Mouse (Mus musculus): Measurements from ENCODE around the gene Aipl1. TPM values are rescaled to one million over a fixed set of nuclear protein-coding genes. Genes with fewer than 3 reads are reported as not detected.

Aipl1 gene
- polyA plus RNA-seq, 1 experiment, result 0.21 TPM

GRCm38 (mm10) chr11:72027836-72028235, 9.5 kb downstream of the Aipl1 start:
- TF ChIP-seq CEBPB (IDR thresholded peaks at IDR 0.05; ENCODE audit: low read depth) (no peak), USF1 (IDR thresholded peaks at IDR 0.05; ENCODE audit: low read depth) (no peak), CTCF (IDR thresholded peaks at IDR 0.05; ENCODE audit: control insufficient read depth, insufficient read depth, insufficient read length) (no peak), FOSL1 (IDR thresholded peaks at IDR 0.05; ENCODE audit: insufficient read depth, low read length, poor library complexity, severe bottlenecking) (no peak), MAX (IDR thresholded peaks at IDR 0.05) (no peak), MYOD1 (IDR thresholded peaks at IDR 0.05; ENCODE audit: control insufficient read depth, insufficient read length, low read depth) (no peak), MYOG (IDR thresholded peaks at IDR 0.05; ENCODE audit: control insufficient read depth, extremely low read depth, insufficient read length) (no peak)
- Histone ChIP-seq H3K27me3 (ENCODE audit: control insufficient read depth, insufficient read depth, insufficient read length) (peaks cover 21% of the 10 kb centered on the region), H3ac (ENCODE audit: control insufficient read depth, insufficient read length, low read depth) (no peak overlapping the region), H3K4me3 (ENCODE audit: insufficient read depth, poor library complexity, severe bottlenecking) (no peak overlapping the region), H3K79me2 (ENCODE audit: control insufficient read depth, insufficient read depth) (no peaks in the 10 kb centered on the region), H3K36me3 (ENCODE audit: control insufficient read depth, insufficient read depth) (no peaks in the 10 kb centered on the region), H3K79me3 (ENCODE audit: low read depth) (no peaks in the 10 kb centered on the region)

- Histone ChIP-seq H3ac (ENCODE audit: control insufficient read depth, insufficient read length, low read depth) (no peak overlapping the region), H3K36me3 (ENCODE audit: control insufficient read depth, insufficient read depth) (no peaks in the 10 kb centered on the region), H3K4me3 (ENCODE audit: insufficient read depth, poor library complexity, severe bottlenecking) (no peak overlapping the region), H3K79me2 (ENCODE audit: control insufficient read depth, insufficient read depth) (no peaks in the 10 kb centered on the region), H3K79me3 (ENCODE audit: low read depth) (no peaks in the 10 kb centered on the region), H3K27me3 (ENCODE audit: control insufficient read depth, insufficient read depth, insufficient read length) (peaks cover 21% of the 10 kb centered on the region)
- TF ChIP-seq FOSL1 (IDR thresholded peaks at IDR 0.05; ENCODE audit: insufficient read depth, low read length, poor library complexity, severe bottlenecking) (no peak), CTCF (IDR thresholded peaks at IDR 0.05; ENCODE audit: control insufficient read depth, insufficient read depth, insufficient read length) (no peak), CEBPB (IDR thresholded peaks at IDR 0.05; ENCODE audit: low read depth) (no peak), USF1 (IDR thresholded peaks at IDR 0.05; ENCODE audit: low read depth) (no peak), MYOG (IDR thresholded peaks at IDR 0.05; ENCODE audit: control insufficient read depth, extremely low read depth, insufficient read length) (no peak), MYOD1 (IDR thresholded peaks at IDR 0.05; ENCODE audit: control insufficient read depth, insufficient read length, low read depth) (no peak), MAX (IDR thresholded peaks at IDR 0.05) (no peak)
These were observed 10.8 kb downstream of the Aipl1 start for GRCm38 (mm10) chr11:72026516-72026915.

- no peak overlapping the region for H3ac ChIP-seq (ENCODE audit: control insufficient read depth, insufficient read length, low read depth)
- H3K79me2 ChIP-seq (ENCODE audit: control insufficient read depth, insufficient read depth), result no peaks in the 10 kb centered on the region
- H3K36me3 ChIP-seq (ENCODE audit: control insufficient read depth, insufficient read depth), result no peaks in the 10 kb centered on the region
- H3K27me3 ChIP-seq (ENCODE audit: control insufficient read depth, insufficient read depth, insufficient read length), result peaks cover 21% of the 10 kb centered on the region
- no peaks in the 10 kb centered on the region for H3K79me3 ChIP-seq (ENCODE audit: low read depth)
- TF ChIP-seq CTCF (IDR thresholded peaks at IDR 0.05; ENCODE audit: control insufficient read depth, insufficient read depth, insufficient read length) (peak; percentile 22), MAX (IDR thresholded peaks at IDR 0.05) (no peak)
- no peak overlapping the region for H3K4me3 ChIP-seq (ENCODE audit: insufficient read depth, poor library complexity, severe bottlenecking)
These were observed 11.5 kb downstream of the Aipl1 start for GRCm38 (mm10) chr11:72025843-72026242.

- no peak for TF ChIP-seq MAX (IDR thresholded peaks at IDR 0.05)
- peak; percentile 68 for TF ChIP-seq CTCF (IDR thresholded peaks at IDR 0.05; ENCODE audit: control insufficient read depth, insufficient read depth, insufficient read length)
- TF ChIP-seq USF1 (IDR thresholded peaks at IDR 0.05; ENCODE audit: low read depth), result no peak
- no peak overlapping the region for H3K4me3 ChIP-seq (ENCODE audit: insufficient read depth, poor library complexity, severe bottlenecking)
- peaks cover 11% of the 10 kb centered on the region for H3K27me3 ChIP-seq (ENCODE audit: control insufficient read depth, insufficient read depth, insufficient read length)
- no peaks in the 10 kb centered on the region for H3K79me3 ChIP-seq (ENCODE audit: low read depth)
- no peaks in the 10 kb centered on the region for H3K79me2 ChIP-seq (ENCODE audit: control insufficient read depth, insufficient read depth)
- no peaks in the 10 kb centered on the region for H3K36me3 ChIP-seq (ENCODE audit: control insufficient read depth, insufficient read depth)
- no peak overlapping the region for H3ac ChIP-seq (ENCODE audit: control insufficient read depth, insufficient read length, low read depth)
These were observed 13.0 kb downstream of the Aipl1 start for GRCm38 (mm10) chr11:72024193-72024781.

GRCm38 (mm10) chr11:72023581-72023980, 13.7 kb downstream of the Aipl1 start:
- Histone ChIP-seq H3ac (ENCODE audit: control insufficient read depth, insufficient read length, low read depth) (no peak overlapping the region), H3K79me2 (ENCODE audit: control insufficient read depth, insufficient read depth) (no peaks in the 10 kb centered on the region), H3K4me3 (ENCODE audit: insufficient read depth, poor library complexity, severe bottlenecking) (no peak overlapping the region), H3K36me3 (ENCODE audit: control insufficient read depth, insufficient read depth) (no peaks in the 10 kb centered on the region), H3K27me3 (ENCODE audit: control insufficient read depth, insufficient read depth, insufficient read length) (peaks cover 7% of the 10 kb centered on the region), H3K79me3 (ENCODE audit: low read depth) (no peaks in the 10 kb centered on the region)
- no peak for TF ChIP-seq MAX (IDR thresholded peaks at IDR 0.05)

- no peak for TF ChIP-seq MYOG (IDR thresholded peaks at IDR 0.05; ENCODE audit: control insufficient read depth, extremely low read depth, insufficient read length)
- TF ChIP-seq FOSL1 (IDR thresholded peaks at IDR 0.05; ENCODE audit: insufficient read depth, low read length, poor library complexity, severe bottlenecking), result no peak
- no peak for TF ChIP-seq MAX (IDR thresholded peaks at IDR 0.05)
- no peak for TF ChIP-seq MYOD1 (IDR thresholded peaks at IDR 0.05; ENCODE audit: control insufficient read depth, insufficient read length, low read depth)
- no peak for TF ChIP-seq CTCF (IDR thresholded peaks at IDR 0.05; ENCODE audit: control insufficient read depth, insufficient read depth, insufficient read length)
- Histone ChIP-seq H3K4me3 (ENCODE audit: insufficient read depth, poor library complexity, severe bottlenecking) (no peak overlapping the region), H3K36me3 (ENCODE audit: control insufficient read depth, insufficient read depth) (no peaks in the 10 kb centered on the region), H3ac (ENCODE audit: control insufficient read depth, insufficient read length, low read depth) (no peak overlapping the region), H3K27me3 (ENCODE audit: control insufficient read depth, insufficient read depth, insufficient read length) (peaks cover 9% of the 10 kb centered on the region), H3K79me3 (ENCODE audit: low read depth) (no peaks in the 10 kb centered on the region), H3K79me2 (ENCODE audit: control insufficient read depth, insufficient read depth) (no peaks in the 10 kb centered on the region)
These were observed 14.5 kb downstream of the Aipl1 start for GRCm38 (mm10) chr11:72022827-72023226.
